Mouse (Mus musculus) CH12.LX (cell line): Measurements from ENCODE around the gene Nck2.

ENCODE experiments used
- CTCF ChIP-seq, 2 experiments: IDR thresholded peaks in 1 of 2; conservative IDR thresholded peaks in 1 of 2; 2 replicates each; pipeline ENCODE4 v1.5.1; 2011 to 2012; ENCODE audit warnings: low read depth in 2 of 2, low read length in 2 of 2, improper control_type of control experiment in 1 of 2, inconsistent platforms in 1 of 2, mild to moderate bottlenecking in 1 of 2, moderate library complexity in 1 of 2
- E2F4 ChIP-seq: IDR thresholded peaks from 2 replicates; pipeline ENCODE4 v1.6.1; 2011; ENCODE audit warnings: low read depth, low read length, improper control_type of control experiment; ENCODE audit not compliant: insufficient replicate concordance
- MXI1 ChIP-seq: IDR thresholded peaks from 2 replicates; pipeline ENCODE4 v1.6.1; 2011; ENCODE audit warnings: mild to moderate bottlenecking, low read depth, low read length, improper control_type of control experiment
- NRF1 ChIP-seq: IDR thresholded peaks from 2 replicates; pipeline ENCODE4 v1.6.1; 2014; ENCODE audit warnings: low read depth, mild to moderate bottlenecking, inconsistent platforms, low read length, improper control_type of control experiment, moderate library complexity
- POLR2A ChIP-seq: IDR thresholded peaks from 2 replicates; pipeline ENCODE4 v1.6.1; 2011; ENCODE audit warnings: low read depth, mild to moderate bottlenecking, improper control_type of control experiment, low read length
- POLR2AphosphoS2 ChIP-seq: IDR thresholded peaks from 2 replicates; pipeline ENCODE4 v1.6.1; 2011; ENCODE audit warnings: low read depth, low read length, improper control_type of control experiment
- SIN3A ChIP-seq: IDR thresholded peaks from 2 replicates; pipeline ENCODE4 v1.6.1; 2012; ENCODE audit warnings: low read length, improper control_type of control experiment, inconsistent platforms
- TCF12 ChIP-seq: IDR thresholded peaks from 2 replicates; pipeline ENCODE4 v1.6.1; 2014; ENCODE audit warnings: low read depth, mild to moderate bottlenecking, inconsistent platforms, low read length, improper control_type of control experiment

DNA sequence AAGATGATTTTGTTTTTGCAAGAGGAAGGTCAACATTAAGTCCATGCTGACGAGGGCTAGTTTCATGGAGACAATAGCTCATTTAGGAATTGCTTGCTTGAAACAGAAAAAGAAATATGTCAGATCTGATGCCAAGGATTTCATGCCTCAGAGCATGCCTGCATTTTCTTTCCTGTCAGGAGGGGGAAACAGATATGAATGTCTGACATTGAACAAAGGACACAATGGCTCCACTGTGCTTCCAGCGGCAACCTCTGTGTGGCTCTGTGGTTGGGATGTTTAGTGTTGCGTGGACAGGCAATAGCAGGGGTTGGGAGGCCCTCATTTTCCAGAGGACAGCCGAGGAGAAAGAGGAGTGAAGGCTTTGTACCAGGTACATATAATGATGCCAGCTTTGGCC is 171.6 kb downstream of the Nck2 start:
- TF ChIP-seq POLR2A (no peak), SIN3A (no peak), NRF1 (no peak), TCF12 (no peak), E2F4 (no peak), MXI1 (no peak), POLR2AphosphoS2 (no peak), CTCF (conservative IDR thresholded peaks at IDR 0.05 in 1 of 2, IDR thresholded peaks at IDR 0.05 in 1 of 2; ENCODE audit: low read depth in 2 of 2, low read length in 2 of 2) (no peak)
